Mouse (Mus musculus) layer of hippocampus, postnatal 10 days (tissue): ENCODE measurements around the gene 9930022D16Rik. TPM values are rescaled to one million over a fixed set of nuclear protein-coding genes. Genes with fewer than 3 reads are reported as not detected.

ENCODE experiments used
- DNase-seq, 2 experiments: peaks; one replicate each; pipeline ENCODE4 v3.0.0; 2021; ENCODE audit warnings: low spot score in 2 of 2
- long read RNA-seq: library from polyadenylated mRNA; stranded (forward); transcript quantifications from one replicate; pipeline ENCODE4 v2.0.0, GENCODE M21; 2023
- total RNA-seq, 2 experiments: library from RNA; stranded (reverse); gene quantifications; 2 replicates each; pipeline ENCODE4 v1.2.3; 2021

9930022D16Rik gene
- total RNA-seq: not detected
- long read RNA-seq: 0 reads

DNA sequence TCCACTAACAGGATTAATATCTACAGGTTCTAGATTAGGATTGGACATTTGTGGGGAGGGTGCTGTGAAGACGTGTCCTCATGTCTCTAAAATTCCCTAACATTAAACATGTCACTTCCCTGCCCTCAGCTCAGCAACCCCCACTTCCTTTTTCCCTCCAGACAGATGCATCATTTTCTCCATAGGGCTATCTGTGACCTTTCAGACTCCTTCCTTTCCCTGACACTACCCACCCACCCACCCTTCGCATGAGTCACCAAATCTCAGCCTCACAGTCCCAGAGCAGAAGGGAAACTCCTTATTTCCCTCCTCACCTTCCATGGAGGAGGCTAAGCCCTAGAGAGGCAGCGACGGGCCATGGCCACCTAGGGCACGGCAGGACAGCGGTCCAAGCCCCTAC is at the start of gene 9930022D16Rik:
TSS of gene 9930022D16Rik (plus strand) at position 301 of the 400 bp plus-strand sequence.
- no peak for DNase-seq

DNA sequence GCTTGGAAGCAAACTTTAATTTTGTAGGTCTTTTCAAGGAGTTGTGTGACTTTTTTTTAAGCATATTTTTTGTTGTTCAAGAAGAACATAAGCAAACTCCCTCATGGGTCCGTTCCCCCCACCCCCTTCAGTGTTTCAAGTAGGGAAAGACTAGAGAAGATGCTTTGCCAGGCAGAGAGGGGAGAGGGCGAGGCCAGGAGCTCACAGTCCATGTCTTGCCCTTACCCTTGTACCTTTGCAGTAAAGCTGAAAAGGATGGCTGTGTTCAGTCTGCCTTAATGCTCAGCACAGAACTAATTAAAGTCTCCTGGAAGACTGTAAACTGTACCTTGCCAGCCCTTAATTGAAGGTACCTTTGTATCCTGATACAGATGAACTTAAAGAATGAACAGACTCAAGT is 49.4 kb upstream of the 9930022D16Rik start:
- no peak for DNase-seq

- DNase-seq: no peak
These were observed 48.8 kb upstream of the 9930022D16Rik start for GRCm38 (mm10) chr11:109364881-109365280.

DNA sequence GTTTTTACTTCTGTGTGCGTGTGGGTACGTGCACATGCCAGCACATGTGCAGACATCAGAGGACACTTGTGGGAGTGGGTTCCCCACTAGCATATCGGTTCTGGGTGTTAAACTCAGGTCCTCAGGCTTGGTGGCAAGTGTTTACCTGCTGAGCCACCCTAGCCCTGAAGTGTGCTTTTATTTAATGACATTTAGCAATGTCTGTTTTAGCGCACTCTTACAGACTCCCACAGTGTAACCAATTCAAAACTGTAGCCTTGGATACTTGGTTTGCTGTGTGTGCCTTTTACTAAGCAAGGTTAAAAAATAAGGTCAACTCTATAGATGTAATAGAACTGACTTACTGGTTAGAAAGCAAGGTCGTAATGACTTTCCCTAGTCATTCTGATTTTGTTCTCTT is 47.9 kb upstream of the 9930022D16Rik start:
- no peak for DNase-seq

DNA sequence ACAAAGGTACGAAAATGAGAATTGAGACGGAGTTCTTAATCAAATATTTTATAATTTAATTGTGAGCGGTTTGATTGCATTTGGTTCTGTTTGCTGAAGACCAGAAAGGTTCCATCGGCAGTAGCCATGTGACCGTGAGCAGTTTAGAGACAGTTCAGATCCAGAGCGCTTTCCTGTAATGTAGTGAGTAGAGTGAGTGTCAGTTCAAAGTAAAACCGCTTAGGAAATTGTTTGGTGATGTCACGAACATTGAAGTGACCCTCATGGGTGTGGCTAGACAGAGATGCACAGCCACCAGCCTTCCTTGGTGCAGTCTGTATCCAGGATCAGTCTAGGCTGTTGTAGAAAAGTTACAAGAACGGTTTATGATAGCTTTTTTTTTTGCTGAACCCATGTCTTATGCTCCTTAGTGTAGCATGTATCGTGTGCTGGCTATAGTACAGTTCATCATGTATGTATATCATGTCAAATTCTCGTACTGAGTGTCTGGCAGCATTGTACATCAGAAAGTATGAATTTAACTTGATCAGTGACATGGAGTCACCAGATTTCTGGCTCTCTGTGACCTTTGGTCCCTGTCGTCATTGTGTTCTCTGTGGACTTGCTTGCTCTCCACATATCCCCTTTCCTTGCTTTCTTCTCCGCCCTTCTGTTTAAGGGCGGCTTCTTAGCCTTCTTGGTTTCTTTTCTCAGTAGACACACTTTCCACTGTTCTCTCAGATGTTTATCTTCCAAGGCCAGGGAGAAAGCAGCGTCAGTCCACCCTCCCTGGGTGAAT is 46.7 kb upstream of the 9930022D16Rik start:
- no peak for DNase-seq

DNA sequence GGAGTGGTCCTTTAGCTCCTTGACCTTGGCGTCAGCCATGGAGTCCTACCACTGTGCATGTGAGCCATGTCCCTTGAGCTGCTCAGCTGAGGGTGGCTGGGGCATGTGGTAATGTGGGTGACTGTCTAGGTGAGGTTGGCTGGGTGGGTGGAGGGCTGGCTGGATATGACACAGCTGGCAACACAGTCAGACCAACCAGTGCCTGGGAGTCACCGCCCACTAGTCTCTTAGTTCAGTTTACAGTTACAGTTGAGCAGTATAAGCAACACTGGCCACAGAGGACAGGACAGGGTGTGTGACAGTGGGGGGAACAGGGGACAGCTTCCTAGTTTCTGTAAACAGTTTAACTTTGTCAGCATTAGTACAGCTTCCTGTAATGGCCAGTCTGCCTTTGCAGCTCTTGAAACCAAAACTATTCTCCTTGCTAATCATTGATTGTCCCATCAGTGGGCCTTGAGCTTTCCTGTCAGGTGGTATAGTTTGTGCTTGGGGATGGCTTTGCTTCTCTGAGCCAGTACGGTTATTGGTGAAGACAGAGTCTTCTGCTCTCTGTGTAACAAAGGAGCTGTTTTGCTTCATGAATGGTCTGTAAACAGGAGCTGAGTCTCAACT is 44.6 kb upstream of the 9930022D16Rik start:
- no peak for DNase-seq

DNA sequence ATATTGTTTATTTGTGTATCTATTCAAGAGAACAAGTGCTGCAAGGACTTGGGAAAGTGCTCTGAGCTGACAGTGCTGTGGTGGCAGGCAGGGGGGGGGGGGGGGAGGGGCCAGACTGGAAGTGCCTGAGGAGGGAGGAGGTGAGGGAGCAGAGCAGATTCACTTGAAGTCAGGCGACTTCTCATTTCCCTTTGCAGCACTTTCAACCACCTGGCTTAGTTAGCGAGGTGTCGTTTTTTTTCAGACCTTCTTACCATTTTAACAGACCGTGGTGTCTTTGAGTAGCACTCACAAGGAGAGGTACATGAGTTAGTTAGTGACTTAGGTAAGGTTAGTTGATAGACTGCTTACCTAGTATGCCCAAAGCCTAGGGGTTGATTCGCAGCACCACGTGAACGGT is 38.3 kb upstream of the 9930022D16Rik start:
- DNase-seq: no peak

GRCm38 (mm10) chr11:109376484-109377143 is 37.1 kb upstream of the 9930022D16Rik start:
- DNase-seq: no peak

DNA sequence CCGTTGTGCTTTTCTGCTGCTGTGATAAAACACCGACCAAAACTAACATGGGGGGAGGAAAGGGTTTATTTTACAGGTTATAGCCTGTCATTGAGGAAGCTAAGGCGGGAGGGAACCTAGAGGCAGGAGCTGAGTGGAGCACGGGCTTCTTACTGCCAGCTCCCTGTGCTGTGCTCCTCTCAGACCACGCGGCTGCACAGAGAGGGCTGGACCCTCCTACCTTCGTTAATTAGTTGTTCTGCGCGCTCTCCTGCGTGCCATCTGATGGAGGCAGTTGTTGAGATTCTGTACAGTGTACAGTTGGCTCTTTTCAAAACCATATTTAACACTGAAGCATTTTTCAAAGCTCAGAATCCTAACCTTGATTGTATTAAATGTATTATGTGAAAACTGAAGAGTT is 36.2 kb upstream of the 9930022D16Rik start:
- no peak for DNase-seq

DNA sequence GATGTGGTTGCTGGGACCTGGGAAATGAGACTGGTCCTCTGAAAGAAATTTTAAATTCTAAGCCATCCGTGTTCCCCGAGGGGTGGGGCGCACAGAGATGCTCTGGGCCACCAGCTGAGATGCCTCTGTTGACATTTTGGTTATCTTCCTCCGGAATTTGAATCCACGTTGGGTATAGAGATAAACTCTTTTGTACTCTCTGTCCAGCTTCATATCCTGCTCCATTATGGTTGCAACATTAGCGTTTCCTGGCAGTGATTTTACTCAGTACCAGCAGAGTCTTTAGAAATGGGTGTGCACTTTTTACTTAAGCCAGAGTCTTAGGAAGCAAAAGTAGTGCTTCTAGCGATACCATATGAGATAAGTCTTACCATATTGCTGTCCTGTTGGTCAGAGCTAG is 35.7 kb upstream of the 9930022D16Rik start:
- no peak for DNase-seq

DNA sequence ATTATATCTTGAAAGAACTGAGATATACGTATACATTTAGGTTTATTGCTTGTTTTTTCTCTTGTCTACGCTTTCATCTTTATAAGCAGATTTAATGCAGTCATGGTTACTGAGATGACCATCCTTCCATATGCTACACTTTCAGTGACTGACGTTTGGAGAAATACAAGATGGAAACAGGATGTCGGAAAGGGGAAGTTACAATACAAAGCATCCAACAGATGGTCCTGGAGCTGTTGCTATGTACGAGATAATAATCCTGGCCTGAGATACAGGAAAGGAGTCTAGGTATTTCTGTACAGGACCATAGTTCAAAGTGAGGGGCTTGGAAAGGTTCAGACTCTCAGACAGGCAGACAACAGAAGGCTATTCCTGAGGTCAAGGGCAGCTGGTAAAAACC is 33.1 kb upstream of the 9930022D16Rik start:
- DNase-seq: no peak

DNA sequence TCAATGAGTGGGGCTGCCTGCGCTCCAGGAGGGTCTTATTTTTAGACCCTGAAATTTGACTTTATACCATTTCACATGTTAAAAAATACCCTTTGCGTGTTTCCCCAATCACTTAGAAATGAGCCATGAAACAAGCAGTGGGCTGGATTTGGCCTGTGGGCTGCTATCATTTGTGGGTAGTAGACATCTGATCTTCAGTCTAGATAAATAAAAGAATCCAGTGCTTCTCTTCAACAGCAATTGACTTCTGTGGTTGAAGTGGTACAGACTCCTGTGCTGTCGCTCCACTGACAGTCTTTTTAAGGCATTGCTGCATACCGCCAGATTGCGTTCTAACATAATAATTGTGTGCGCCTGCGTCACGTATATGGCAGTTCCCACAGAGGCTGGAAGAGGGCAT is 28.4 kb upstream of the 9930022D16Rik start:
- no peak for DNase-seq

- DNase-seq: no peak
These were observed 24.7 kb upstream of the 9930022D16Rik start for GRCm38 (mm10) chr11:109389046-109389445.

GRCm38 (mm10) chr11:109391200-109391599 is 22.5 kb upstream of the 9930022D16Rik start:
- DNase-seq: no peak

GRCm38 (mm10) chr11:109391760-109392159 is 22.0 kb upstream of the 9930022D16Rik start:
- no peak for DNase-seq

GRCm38 (mm10) chr11:109392601-109393000 is 21.1 kb upstream of the 9930022D16Rik start:
- no peak for DNase-seq

- DNase-seq: no peak
These were observed 19.0 kb upstream of the 9930022D16Rik start for GRCm38 (mm10) chr11:109394758-109395157.

- no peak for DNase-seq
These were observed 18.4 kb upstream of the 9930022D16Rik start for GRCm38 (mm10) chr11:109395291-109395690.

GRCm38 (mm10) chr11:109406431-109406830 is 7.3 kb upstream of the 9930022D16Rik start:
- no peak for DNase-seq

- no peak for DNase-seq
These were observed 3.3 kb upstream of the 9930022D16Rik start for GRCm38 (mm10) chr11:109410197-109410980.

- no peak for DNase-seq
These were observed 1.1 kb downstream of the 9930022D16Rik start for GRCm38 (mm10) chr11:109414802-109415201.
